Mouse (Mus musculus): ENCODE data around the gene Gcg.

Gcg gene

DNA sequence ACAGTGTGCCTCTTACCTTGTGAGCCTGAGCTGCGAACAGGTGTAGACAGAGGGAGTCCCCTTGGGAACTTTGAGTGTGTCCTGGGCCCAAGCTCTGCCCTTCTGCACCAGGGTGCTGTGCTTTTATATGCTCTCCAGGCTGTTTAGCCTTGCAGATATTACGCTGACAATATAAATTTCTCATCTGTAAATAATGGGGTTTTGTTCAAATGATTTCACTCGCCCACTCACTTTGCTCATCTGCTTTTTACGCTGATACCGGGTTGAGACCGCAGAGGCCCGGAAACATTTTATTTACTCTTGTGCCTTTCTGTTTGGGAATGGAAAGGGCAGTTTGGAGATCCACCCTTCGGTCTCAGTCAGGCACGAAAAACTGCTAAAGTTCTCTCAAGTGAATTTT is at the start of gene Gcg:
Gene Gcg, minus strand, starts transcription at position 101 of the 400 bp plus-strand sequence.
- no peak for DNase-seq (ENCODE audit: low read depth, low spot score)

DNA sequence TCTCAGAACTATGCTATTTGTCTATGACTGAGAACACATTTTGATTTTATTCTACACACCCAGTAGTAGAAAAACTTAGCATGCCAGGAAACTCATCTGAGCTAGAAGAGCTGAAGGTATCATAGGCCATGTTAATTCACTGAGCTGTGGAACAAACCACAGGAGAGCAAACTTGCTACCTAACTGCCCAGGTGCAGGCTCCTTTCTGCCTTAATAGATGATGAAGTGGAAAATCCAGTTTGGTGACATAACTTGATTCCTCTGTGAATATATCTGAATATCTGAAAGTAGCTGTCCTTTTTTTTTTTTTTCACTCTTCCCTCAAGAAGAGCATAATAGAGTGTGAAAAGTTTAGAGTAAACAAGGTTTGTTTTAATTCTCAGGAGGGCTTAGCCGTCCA is 47.6 kb upstream of the Gcg start:
- no peak for DNase-seq (ENCODE audit: low read depth, low spot score)

DNA sequence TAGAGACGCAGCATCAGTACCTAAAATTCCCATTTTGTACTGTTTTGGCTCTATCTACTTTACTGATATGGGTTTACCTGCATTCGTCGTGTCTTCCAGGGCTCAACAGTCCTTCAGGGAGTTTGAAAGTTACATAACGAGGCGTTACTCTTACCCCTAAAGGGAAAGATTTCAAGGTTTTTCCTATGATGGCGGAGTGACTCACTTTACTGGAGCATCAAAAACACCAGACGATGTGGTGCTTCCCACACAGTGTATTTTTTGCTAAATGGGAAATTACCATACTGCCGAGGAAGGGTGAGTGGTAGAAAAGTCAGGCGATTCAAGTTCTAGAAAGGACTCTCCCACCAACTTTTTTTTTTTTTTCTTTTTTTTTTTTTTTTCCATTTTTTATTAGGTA is 42.9 kb upstream of the Gcg start:
- no peak for DNase-seq (ENCODE audit: low read depth, low spot score)

DNA sequence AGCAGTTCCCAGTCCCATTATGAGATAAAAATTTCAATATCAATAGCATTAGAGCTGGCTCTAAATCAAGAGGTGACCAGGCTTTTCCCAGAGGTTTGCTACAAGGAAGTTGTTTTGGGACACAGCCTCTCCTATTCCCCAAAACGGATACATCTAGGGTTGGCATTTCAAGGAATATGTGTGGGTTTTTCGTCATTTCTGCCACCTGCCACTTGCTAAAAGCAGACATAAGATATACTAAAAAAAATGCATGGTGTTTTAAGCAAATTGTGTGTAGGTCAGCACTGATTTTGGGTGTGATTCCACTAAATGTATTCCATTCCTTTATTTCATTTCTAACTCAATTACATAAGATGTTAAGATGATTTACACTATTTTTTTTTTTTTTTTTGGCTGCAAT is 34.3 kb upstream of the Gcg start:
- no peak for DNase-seq (ENCODE audit: low read depth, low spot score)

DNA sequence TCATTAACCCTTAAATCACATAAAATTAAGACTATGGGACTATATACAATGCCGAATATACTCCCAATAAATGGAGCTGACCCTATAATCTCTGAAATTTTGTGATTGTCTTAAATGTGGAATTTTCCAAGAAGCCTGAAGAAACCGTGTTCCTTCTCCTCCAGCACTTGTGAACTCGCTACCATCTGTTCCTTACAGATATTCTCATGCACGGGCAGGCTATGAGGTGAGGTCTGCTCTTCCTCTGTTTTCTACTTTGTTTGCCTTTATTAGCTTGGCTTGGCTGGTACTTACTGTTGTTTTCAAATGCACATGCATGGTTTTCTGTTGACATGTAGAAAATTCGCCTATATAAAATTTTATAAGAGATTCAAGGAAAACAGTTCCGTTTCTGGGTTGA is 31.0 kb upstream of the Gcg start:
- no peak for DNase-seq (ENCODE audit: low read depth, low spot score)

DNA sequence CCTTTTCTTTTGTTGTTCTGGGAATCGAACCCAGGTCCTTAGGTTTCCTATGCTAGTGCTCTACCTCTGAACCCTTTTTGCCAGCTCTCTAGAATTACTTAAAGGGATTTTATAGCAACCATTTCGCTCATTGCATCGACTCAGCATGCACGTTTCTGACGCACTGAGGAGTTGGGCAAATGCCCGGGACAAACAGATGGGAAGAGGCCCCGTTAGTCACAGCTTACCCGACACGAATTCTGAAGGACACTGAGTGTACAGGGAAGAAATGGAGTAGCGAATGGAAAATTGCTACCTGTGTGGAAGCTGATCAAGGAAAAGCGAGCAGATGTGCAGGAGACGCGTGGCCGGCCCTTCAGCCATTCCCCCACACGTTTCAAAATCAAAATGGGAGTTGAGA is 30.0 kb upstream of the Gcg start:
- no peak for DNase-seq (ENCODE audit: low read depth, low spot score)

DNA sequence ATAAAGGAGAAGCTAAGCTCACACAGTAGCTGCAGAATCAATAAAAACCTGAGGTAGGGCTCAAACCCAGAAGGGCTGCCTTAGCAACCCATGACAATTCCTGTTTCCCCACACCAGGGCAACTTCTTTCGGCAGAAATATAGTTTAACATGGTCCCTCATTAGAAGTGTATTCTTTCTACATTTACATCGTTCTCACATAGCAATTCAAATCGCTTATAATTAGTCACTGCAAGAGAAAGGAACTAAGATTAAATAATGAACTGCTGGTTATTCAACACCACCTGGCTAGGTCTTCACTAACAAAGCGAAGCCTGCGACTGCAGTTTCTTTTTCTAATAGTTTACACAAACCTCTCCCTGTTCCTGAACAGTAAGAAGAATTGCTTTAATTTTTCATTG is 23.7 kb upstream of the Gcg start:
- no peak for DNase-seq (ENCODE audit: low read depth, low spot score)

DNA sequence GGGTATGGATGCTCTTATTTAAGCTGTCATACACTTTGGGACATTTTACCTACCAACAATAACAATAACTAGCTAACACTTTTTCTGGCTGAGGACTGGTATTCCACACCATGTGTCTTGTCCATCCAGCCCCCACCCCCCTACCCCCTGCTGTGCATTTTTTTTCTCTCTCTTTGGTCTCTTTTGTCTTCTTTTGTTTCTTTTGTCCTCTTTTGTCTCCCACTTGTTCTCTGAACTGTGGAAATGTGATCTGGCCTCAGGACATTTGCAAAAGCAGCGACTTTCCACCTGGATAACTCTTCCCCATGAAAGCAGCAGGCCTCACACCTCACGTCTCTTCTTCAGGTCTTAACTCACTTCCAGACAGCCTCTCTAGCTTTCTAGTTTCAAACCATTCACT is 23.0 kb upstream of the Gcg start:
- DNase-seq (ENCODE audit: low read depth, low spot score) = no peak

DNA sequence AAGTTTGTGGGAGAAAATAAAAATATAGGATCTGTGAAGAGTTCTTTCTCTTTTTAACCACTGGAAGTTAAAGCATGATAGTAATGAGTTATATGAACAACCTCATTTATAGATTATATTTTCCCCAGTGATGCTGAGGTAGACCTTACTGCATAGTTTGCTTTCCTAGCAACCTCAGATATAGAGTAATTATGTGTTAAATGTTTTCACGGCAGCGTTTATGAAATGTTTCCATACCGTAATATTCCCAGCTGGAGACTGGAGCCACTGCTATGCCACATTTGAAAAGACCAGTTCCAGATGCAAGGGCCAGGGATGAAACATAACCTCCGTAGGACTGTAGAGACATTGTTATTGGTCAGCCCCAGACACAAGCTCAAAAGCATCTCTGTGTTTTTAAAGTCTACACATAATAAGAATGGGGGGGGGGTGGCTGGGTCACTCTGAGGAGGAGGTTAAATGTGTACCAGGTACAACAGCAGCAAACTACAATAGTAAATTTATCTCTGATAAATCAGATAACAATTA is 20.9 kb upstream of the Gcg start:
- DNase-seq (ENCODE audit: low read depth, low spot score) = no peak

DNA sequence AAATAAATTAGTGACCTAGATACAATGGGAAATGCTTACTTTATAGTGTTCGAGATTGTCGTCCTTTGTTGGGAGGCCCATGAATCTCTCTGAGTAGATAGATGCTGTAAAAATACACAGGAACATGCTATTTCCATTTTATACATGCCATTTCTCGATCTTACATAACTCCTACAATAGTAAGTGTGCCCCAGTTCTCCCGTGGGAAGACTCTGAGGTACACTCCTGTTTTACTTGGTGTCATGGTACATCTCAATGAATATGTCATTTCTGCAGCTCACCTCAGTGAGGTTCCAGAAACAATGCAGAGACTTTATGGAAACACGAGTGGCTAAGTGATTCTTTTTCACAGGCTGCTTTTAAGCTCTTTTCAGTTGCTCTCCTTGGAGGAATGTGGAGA is 19.9 kb upstream of the Gcg start:
- no peak for DNase-seq (ENCODE audit: low read depth, low spot score)

DNA sequence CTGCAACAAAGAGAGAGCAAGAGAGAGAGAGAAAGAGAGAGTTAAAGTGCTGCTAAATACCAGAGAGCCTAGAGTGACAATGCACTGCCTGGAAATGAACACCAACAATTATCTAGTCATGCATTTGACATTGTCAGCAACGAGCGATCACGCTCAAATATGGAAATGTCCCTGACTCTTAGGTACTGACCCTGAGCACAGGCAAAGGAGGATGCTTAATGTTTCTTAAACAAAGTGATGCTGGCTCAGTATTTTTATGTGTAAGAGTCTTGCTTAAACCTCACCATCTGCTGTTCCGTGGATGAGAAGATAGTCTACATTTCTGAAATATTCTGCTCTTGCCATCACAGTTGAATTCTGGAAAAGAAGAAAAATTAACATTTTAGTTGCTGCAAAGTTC is 19.1 kb upstream of the Gcg start:
- no peak for DNase-seq (ENCODE audit: low read depth, low spot score)

DNA sequence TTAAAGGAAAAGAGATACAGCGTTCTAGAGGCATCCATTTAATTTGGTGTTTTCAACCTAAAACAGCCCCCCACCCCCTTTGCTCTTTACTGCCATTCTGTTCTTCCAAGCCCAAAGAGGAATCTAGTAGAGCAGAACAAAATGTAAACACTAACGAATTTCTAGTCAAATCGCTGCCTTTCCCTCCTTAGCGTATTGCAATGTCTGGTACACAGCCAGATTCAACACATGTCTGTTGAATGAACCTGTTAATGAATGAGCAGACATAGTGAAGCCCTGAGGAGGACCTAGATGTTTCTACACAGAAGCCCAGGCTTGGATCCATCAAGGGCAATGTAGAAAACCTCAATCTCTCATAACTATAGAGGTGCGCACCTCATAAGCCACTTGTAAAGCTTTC is 15.4 kb upstream of the Gcg start:
- DNase-seq (ENCODE audit: low read depth, low spot score) = no peak

DNA sequence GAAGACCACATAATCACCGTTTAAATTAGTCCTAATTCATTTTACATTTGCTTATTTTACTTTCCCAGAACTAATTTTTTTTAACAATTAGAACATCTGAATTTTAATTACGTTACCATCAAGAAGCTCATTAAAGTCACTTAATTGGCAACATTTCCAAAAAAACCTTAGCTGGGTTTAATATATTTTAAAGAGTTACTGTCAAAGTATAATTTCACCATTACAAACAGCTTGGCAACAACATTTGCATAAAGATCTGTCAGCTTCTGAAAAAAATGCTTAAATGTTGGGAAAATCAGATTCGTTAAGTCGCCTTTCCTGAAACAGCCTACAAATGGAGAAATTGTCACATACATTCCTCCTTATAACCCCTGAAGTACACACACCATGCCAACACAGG is 14.6 kb upstream of the Gcg start:
- no peak for DNase-seq (ENCODE audit: low read depth, low spot score)

DNA sequence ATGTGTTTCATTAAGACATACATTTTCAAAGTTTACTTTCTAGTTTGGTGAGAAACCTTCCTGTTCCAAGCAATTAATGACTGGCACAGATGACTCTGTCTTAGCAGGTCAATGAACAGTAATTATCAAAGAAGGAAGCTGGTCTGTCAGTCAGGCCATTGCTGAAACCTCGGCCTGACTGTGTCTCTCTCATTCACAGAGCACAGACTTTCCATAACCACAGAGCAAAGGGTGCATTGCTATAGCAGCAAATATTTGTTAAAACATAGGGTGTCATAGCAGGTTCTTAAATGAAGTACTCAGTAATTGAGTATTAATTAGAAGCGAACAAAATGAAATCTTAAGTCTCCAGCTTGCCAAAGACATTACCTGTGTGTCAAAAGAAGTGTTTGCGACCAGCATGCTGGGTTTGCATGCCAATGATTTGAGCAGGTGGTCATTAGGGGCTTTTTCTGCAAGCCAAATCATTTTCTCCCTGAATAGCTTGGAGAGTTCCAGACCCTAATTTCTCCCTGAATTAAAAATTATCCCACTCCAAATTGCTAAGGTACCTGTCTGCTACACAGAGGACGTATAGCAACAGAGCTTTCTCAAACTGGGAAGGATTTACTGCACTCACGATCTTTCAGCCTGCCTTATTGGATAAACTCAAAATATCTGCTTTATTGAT is 14.0 kb upstream of the Gcg start:
- DNase-seq (ENCODE audit: low read depth, low spot score) = no peak

DNA sequence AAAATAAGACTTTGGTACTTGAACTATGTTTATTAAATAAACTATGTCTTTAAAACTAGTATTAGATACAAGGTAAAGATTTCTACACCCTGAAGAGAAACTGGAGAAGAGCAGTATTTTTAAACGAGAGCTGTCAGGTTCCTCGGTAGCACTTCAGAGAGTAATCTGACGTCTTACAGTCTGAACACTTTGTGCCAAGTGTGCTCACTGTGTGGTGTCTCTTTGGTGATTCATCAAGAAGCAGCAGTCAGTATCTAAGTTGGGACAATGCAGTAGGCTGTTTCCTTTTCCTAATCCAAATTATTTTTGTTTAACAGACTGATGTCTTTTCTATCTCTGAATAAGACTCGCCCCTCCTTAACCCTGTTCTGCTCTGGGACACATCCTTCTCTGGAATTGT is 12.0 kb upstream of the Gcg start:
- DNase-seq (ENCODE audit: low read depth, low spot score) = no peak

DNA sequence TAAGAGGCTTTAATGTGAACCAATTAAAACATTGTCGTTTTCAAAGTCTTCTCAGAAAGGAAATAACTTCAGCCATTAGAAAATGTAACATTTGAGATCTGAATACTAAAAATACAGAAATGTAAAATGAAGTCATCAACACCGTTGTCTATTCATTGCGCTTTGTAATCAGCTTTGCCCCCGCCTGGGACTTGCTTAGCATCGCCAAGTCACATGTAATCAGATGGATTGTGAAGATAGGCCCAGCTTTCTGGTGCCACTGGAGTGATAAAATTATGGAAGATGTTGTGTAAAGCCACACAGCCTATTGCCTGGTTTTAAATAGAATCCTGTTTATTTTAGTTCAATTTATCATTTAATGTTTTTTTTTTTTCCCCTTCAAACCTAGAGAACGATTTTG is 6.4 kb upstream of the Gcg start:
- DNase-seq (ENCODE audit: low read depth, low spot score) = no peak

DNA sequence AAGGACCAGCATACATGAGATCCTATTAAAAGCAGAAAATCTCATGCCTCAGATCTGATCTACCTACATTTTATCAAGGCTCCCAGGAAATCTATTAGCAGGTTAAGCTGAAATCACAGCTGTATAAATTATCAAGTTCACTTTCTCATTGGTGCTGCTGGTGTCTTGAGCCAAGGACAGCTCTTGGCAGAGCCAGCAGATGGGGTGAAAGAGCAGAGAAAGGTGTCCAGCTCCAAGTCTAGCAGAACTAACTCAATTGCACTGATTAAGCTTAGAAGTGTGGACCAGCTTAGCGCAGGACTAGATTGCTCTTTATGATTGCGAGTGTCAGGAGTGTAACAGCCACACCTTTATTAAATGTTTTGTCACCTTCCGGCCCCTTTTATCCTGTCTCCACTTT is 1.5 kb upstream of the Gcg start:
- no peak for DNase-seq (ENCODE audit: low read depth, low spot score)

DNA sequence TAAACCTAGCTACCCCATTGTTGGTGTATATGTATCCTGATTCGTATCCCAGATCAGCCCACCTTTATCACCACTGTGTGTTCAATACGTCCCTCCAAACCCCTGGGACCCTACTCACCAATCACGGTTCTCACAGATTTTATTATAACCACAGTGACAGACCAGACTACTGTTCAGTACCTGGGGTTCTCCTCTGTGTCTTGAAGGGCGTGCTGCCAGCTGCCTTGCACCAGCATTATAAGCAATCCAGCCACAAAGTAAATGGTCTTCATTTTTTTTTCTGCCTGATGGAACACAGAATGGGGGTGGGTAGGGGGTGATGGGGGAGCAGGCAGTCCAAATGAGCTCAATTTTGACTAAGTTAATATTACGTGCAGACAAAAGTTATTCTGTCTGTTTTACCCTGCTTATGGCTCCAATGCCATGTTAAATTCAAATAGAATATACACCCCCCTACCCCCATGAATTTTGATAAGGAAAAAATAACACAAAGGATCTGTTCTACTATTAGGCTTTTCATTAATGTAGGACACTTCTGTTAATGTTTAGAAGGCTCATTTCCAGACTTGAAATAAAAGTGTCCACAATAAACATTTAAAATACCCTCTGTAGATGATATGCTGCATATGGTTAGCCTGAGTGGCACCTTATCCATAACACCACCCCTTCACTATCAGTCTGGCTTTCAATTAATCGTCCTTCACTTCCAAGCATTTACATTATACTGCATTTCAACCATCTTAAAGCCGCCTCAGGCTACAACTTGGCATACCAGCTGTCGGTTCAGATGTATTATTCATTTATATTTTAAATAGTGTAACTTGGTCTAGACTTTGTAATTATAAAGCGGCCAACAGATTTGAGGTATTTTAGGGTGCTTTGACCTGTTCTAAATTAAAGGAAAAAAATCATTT is 2.9 kb downstream of the Gcg start:
- no peak for DNase-seq (ENCODE audit: low read depth, low spot score)

DNA sequence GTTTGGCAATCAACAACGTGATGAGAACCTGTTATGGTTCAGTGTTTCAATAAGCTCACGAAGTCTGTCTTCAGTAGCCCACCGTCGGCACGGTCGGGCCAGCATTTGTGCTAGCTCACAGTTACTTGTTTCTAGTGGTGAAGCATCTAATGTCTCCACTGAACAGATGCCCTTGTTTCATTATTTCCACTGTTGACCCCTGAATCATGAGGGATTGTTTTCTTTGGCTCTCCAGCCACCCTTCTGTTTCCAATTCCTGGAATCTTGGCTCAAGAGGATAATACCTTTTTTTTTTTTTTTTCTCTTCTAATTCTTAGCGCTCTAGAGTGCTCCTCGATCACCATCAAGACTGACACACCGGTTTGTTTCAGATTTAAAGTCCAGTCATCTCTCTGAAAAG is 13.9 kb downstream of the Gcg start:
- peak; percentile 25 for DNase-seq (ENCODE audit: low read depth, low spot score)

DNA sequence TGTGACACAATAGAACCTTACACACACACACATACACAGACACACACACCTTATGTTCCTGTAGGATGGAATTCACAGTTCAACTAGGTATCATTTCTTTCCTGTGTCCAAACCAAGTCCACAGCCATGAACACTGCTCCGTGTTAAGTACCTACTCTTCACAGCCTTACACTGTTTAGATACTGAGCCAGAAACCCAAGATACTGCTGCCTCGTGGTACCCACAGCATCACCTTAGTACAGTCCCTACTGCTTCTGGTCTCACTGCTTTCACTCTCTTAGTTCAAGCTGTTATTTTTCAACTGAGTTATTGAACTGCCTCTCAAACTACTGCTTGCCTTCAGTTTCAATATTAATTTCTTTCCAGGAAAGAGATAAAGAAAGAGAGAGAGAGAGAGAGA is 20.2 kb downstream of the Gcg start:
- DNase-seq (ENCODE audit: low read depth, low spot score) = no peak

DNA sequence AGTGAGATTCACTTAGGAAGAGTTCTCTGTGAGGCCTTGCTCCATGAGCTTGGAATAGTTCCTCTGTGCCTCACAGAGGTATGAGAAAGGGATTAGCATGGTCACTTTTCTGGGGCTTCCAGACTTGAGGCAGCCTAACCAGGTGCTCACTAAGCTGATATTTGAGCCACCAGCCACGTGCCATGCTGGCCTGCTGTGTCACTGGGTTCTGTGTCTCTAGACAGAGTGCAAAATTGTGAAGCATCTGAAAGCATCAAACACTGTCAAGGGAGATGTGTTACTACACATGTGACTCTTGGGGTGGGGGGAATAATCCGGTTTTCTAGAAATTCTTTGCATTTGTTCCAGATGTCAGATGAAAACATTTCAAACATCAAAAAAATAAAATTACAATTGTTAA is 21.3 kb downstream of the Gcg start:
- DNase-seq (ENCODE audit: low read depth, low spot score) = no peak

DNA sequence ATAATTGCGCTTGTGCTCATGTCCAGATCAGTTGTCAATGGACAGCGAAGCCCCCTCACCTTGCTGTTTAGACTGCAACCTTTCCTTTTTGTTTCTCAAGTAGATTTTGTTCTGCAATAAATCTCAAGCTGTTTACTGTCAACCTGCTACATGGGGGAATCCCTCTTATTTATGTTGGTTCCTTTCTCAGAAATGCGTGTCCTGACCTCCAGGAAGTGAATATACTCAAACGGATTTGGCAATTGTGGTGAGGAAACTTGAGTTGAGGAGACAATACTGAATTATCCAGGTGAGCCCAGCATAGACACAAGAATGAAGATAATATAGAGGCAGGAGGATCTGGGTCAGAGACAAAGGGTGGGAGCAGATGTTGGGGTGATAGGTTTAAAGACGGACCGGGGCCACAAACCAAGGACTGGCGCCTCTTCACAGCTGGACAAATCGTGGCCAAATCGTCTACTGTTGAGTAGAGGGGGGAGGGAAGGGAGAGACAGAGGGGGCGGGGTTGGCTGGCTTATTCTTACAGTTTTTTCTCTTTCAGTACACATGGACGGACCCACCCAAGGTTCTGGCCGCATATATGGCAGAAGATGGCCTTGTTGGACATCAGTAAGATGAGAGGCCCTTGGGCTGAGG is 22.5 kb downstream of the Gcg start:
- no peak for DNase-seq (ENCODE audit: low read depth, low spot score)

Measured in 3T3-L1 (cell line).